Mouse (Mus musculus) pancreas, adult 10 weeks (tissue): ENCODE data around the gene Agtr2. TPM values are rescaled to one million over a fixed set of nuclear protein-coding genes. Genes with fewer than 3 reads are reported as not detected.

Experiments used
- polyA plus RNA-seq: library from polyadenylated mRNA; stranded (reverse); fragments of 350-450 nt; fragmentation: Illumina TruSeq; extraction: RNeasy Lipid Tissue Mini Kit (QIAGEN cat#74804); gene quantifications from one replicate; pipeline ENCODE4 v1.2.3, GENCODE M21; 2015; ENCODE audit warnings: low read depth, low replicate concordance; ENCODE audit not compliant: insufficient read depth

The Agtr2 gene
- polyA plus RNA-seq: not detected

GRCm38 (mm10) chrX:21484414-21484813, at the start of gene Agtr2:
TSS of gene Agtr2 (plus strand) at chrX:21484544.

Other genes with a start within 250 kb of the Agtr2 start
- gene Slc6a14, start 230.4 kb downstream of the Agtr2 start, polyA plus RNA-seq: not detected